Mouse (Mus musculus) heart, postnatal 0 days (tissue): ENCODE measurements around the gene Gab3.

Source experiments
- CTCF ChIP-seq: IDR thresholded peaks from 2 replicates; pipeline ENCODE4 v1.5.1; 2016; ENCODE audit warnings: antibody characterized with exemption, control low read depth, low read depth
- EP300 ChIP-seq: IDR thresholded peaks from 2 replicates; pipeline ENCODE4 v1.6.1; 2016; ENCODE audit warnings: antibody characterized with exemption, low read depth

DNA sequence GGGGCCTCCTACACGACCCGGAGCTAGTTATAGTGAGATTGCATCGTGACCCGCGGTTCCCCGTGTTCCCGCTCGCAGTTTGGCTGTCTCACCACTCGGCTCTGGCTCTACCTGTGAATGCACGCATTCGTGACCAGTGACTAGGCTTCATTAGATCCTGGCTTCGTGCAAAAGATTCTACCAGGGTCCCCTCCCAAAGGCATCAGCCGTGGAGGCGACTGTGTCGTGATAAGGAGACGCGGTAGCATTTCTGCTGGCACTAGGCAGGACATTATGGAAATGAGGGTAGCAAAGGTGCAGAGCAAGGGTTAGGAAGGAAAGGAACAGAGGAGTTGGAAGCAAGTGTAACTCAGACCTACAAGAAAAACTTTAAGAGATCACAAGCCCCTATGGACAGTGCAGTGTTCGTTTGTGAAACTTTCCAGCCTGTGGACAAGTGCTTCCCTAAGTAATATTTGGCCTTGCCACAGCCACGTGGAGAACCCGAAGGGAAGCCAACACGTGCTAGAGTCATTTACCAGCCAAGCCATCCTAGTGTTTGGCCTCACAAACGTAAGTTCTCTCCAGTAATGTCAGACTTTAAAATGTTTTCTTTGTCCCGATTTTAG is 11.0 kb upstream of the Gab3 start:
- no peak for TF ChIP-seq CTCF
- no peak for TF ChIP-seq EP300
